Mouse (Mus musculus) spleen, embryonic (tissue): ENCODE measurements around the gene Map3k12.

Source experiments
- CTCF ChIA-PET: fragments of 350-600 bp; sonication (Branson Sonifier 250); formaldehyde crosslinking; loops from one replicate; lab custom pipeline; 2022; lab: Charles Lee

The Map3k12 gene

GRCm38 (mm10) chr15:102516728-102517404, at the start of gene Map3k12:
TSS of gene Map3k12 (minus strand) at chr15:102517064.
- CTCF ChIA-PET: interaction anchor here (0.6 to 1.2 kb wide), 4 partner anchors 10 to 117 kb away, joined by 3 to 13 read pairs (median 4); no protein-coding TSS in a partner anchor

GRCm38 (mm10) chr15:102563681-102564080, 46.8 kb upstream of the Map3k12 start:
- CTCF ChIA-PET: no interaction called here

- CTCF ChIA-PET: no interaction called here
These were observed 46.2 kb upstream of the Map3k12 start for GRCm38 (mm10) chr15:102563061-102563460.

- CTCF ChIA-PET: no interaction called here
These were observed 45.6 kb upstream of the Map3k12 start for GRCm38 (mm10) chr15:102562491-102562890.

- CTCF ChIA-PET: no interaction called here
These were observed 40.7 kb upstream of the Map3k12 start for GRCm38 (mm10) chr15:102557580-102557979.

GRCm38 (mm10) chr15:102555581-102555980, 38.7 kb upstream of the Map3k12 start:
- CTCF ChIA-PET: no interaction called here

GRCm38 (mm10) chr15:102552599-102552998, 35.7 kb upstream of the Map3k12 start:
- CTCF ChIA-PET: interaction anchor here (0.6 to 0.7 kb wide), 3 partner anchors 17 to 183 kb away, joined by 3 to 11 read pairs (median 5); no protein-coding TSS in a partner anchor

- CTCF ChIA-PET: interaction anchor here (0.5 kb wide), 1 partner anchor 143 kb away, joined by 3 read pairs; no protein-coding TSS in a partner anchor
These were observed 30.6 kb upstream of the Map3k12 start for GRCm38 (mm10) chr15:102547478-102547877.

- CTCF ChIA-PET: interaction anchor here (0.5 kb wide), 1 partner anchor 143 kb away, joined by 3 read pairs; no protein-coding TSS in a partner anchor
These were observed 30.0 kb upstream of the Map3k12 start for GRCm38 (mm10) chr15:102546677-102547427.

GRCm38 (mm10) chr15:102546246-102546645, 29.4 kb upstream of the Map3k12 start:
- CTCF ChIA-PET: no interaction called here

GRCm38 (mm10) chr15:102544801-102545200, 27.9 kb upstream of the Map3k12 start:
- CTCF ChIA-PET: no interaction called here

GRCm38 (mm10) chr15:102533926-102534325, 17.1 kb upstream of the Map3k12 start:
- CTCF ChIA-PET: interaction anchor here (0.5 to 0.6 kb wide), 2 partner anchors 34 to 391 kb away, joined by 3 to 5 read pairs; no protein-coding TSS in a partner anchor

GRCm38 (mm10) chr15:102532106-102532900, 15.4 kb upstream of the Map3k12 start:
- CTCF ChIA-PET: interaction anchor here (1.0 kb wide), 1 partner anchor 61 kb away, joined by 4 read pairs; no protein-coding TSS in a partner anchor

GRCm38 (mm10) chr15:102531586-102531985, 14.7 kb upstream of the Map3k12 start:
- CTCF ChIA-PET: interaction anchor here (0.6 kb wide), 1 partner anchor 258 kb away, joined by 3 read pairs; no protein-coding TSS in a partner anchor

GRCm38 (mm10) chr15:102530566-102530965, 13.7 kb upstream of the Map3k12 start:
- CTCF ChIA-PET: no interaction called here

GRCm38 (mm10) chr15:102528396-102528795, 11.5 kb upstream of the Map3k12 start:
- CTCF ChIA-PET: no interaction called here

GRCm38 (mm10) chr15:102527936-102528335, 11.1 kb upstream of the Map3k12 start:
- CTCF ChIA-PET: interaction anchor here (0.6 to 0.7 kb wide), 2 partner anchors 42 to 301 kb away, joined by 4 to 6 read pairs; no protein-coding TSS in a partner anchor

GRCm38 (mm10) chr15:102526111-102527002, 9.5 kb upstream of the Map3k12 start:
- CTCF ChIA-PET: interaction anchor here (0.5 to 0.6 kb wide), 3 partner anchors 24 to 229 kb away, joined by 4 to 6 read pairs (median 4); no protein-coding TSS in a partner anchor

GRCm38 (mm10) chr15:102524892-102525485, 8.1 kb upstream of the Map3k12 start, which contains the start of gene Npff:
TSS of gene Npff (minus strand) at chr15:102524942.
- CTCF ChIA-PET: no interaction called here

- CTCF ChIA-PET: no interaction called here
These were observed 4.6 kb upstream of the Map3k12 start for GRCm38 (mm10) chr15:102521480-102521879.
